Mouse (Mus musculus) gonadal fat pad, adult 2 months (tissue): ENCODE data around the gene Clcf1. TPM values are rescaled to one million over a fixed set of nuclear protein-coding genes. Genes with fewer than 3 reads are reported as not detected.
"Not testable (repeated sequence)": the region's sequence is repeated elsewhere in the genome, so short reads cannot be mapped to it uniquely, and the experiment has no call there.

ENCODE experiments used
- DNase-seq: peaks from one replicate; pipeline ENCODE4 v3.0.0-alpha.2; 2012; ENCODE audit warnings: low read depth
- polyA plus RNA-seq: library from polyadenylated mRNA; depleted of rRNA; stranded (reverse); fragments of >200 nt; gene quantifications from 2 replicates; pipeline ENCODE4 v1.2.3, GENCODE M21; 2012; rRNA removed

Gene Clcf1
- polyA plus RNA-seq, 1 experiment, result 6.6 TPM

GRCm38 (mm10) chr19:4248683-4249082, 34.6 kb downstream of the Clcf1 start:
- not testable (repeated sequence) for DNase-seq

- DNase-seq, result no peak
These were observed 40.2 kb downstream of the Clcf1 start for GRCm38 (mm10) chr19:4254230-4254629.

GRCm38 (mm10) chr19:4255583-4256162, 41.6 kb downstream of the Clcf1 start:
- DNase-seq, result no peak

- DNase-seq, result peak; percentile 36
These were observed 43.3 kb downstream of the Clcf1 start for GRCm38 (mm10) chr19:4257216-4257896.

- DNase-seq, result no peak
These were observed 43.8 kb downstream of the Clcf1 start for GRCm38 (mm10) chr19:4257897-4258252.

GRCm38 (mm10) chr19:4261038-4261698, 47.1 kb downstream of the Clcf1 start:
- no peak for DNase-seq

- DNase-seq, result no peak
These were observed 48.7 kb downstream of the Clcf1 start for GRCm38 (mm10) chr19:4262756-4263155.

- DNase-seq, result no peak
These were observed 49.7 kb downstream of the Clcf1 start for GRCm38 (mm10) chr19:4263702-4264101.

GRCm38 (mm10) chr19:4264171-4264780, 50.2 kb downstream of the Clcf1 start:
- no peak for DNase-seq

GRCm38 (mm10) chr19:4265956-4266355, 51.9 kb downstream of the Clcf1 start:
- DNase-seq, result no peak

- DNase-seq, result peak; percentile 52
These were observed 54.7 kb downstream of the Clcf1 start, which contains the start of gene Ssh3 for GRCm38 (mm10) chr19:4268566-4269361. Gene Ssh3, minus strand, starts transcription at chr19:4269180.

- no peak for DNase-seq
These were observed 56.1 kb downstream of the Clcf1 start for GRCm38 (mm10) chr19:4270187-4270586.

GRCm38 (mm10) chr19:4270972-4271371, 56.9 kb downstream of the Clcf1 start:
- no peak for DNase-seq

Other genes starting within 250 kb of the Clcf1 start
- 20.1 and 30.9 TPM in 2 replicates for gene Aldh3b2, start 241.9 kb upstream of the Clcf1 start, polyA plus RNA-seq
- gene Acy3, start 227.7 kb upstream of the Clcf1 start, polyA plus RNA-seq, result 45.4 and 50.9 TPM in 2 replicates
- not detected in 2 replicates for gene Tbx10, start 221.5 kb upstream of the Clcf1 start, polyA plus RNA-seq
- 10.2 and 19.7 TPM in 2 replicates for gene Nudt8, start 213.7 kb upstream of the Clcf1 start, polyA plus RNA-seq
- 1.3 and 1.4 TPM in 2 replicates for gene Gm49405, start 213.6 kb upstream of the Clcf1 start, polyA plus RNA-seq
- 5.5 and 6.1 TPM in 2 replicates for gene Doc2g, start 210.9 kb upstream of the Clcf1 start, polyA plus RNA-seq
- 152 and 165 TPM in 2 replicates for gene Ndufv1, start 201.4 kb upstream of the Clcf1 start, polyA plus RNA-seq
- 787 and 813 TPM in 2 replicates for gene Gstp1, start 176.3 kb upstream of the Clcf1 start, polyA plus RNA-seq
- gene Gstp2, start 168.2 kb upstream of the Clcf1 start, polyA plus RNA-seq, result 14.7 and 39.9 TPM in 2 replicates
- gene Gstp3, start 154.7 kb upstream of the Clcf1 start, polyA plus RNA-seq, result 0.93 and 3.0 TPM in 2 replicates
- gene Cabp2, start 132.7 kb upstream of the Clcf1 start, polyA plus RNA-seq, result not detected in 2 replicates
- gene Cdk2ap2, start 117.1 kb upstream of the Clcf1 start, polyA plus RNA-seq, result 162 and 208 TPM in 2 replicates
- gene Pitpnm1, start 114.2 kb upstream of the Clcf1 start, polyA plus RNA-seq, result 68.4 and 81.9 TPM in 2 replicates
- 99.1 and 121 TPM in 2 replicates for gene Aip, start 88.4 kb upstream of the Clcf1 start, polyA plus RNA-seq
- 0.20 and 0.39 TPM in 2 replicates for gene Gpr152, start 74.5 kb upstream of the Clcf1 start, polyA plus RNA-seq
- 0.15 and 0.28 TPM in 2 replicates for gene Cabp4, start 70.2 kb upstream of the Clcf1 start, polyA plus RNA-seq
- gene Coro1b, start 65.6 kb upstream of the Clcf1 start, polyA plus RNA-seq, result 251 and 287 TPM in 2 replicates
- gene Ptprcap, start 60.6 kb upstream of the Clcf1 start, polyA plus RNA-seq, result 5.8 and 5.9 TPM in 2 replicates
- 31.1 and 32.0 TPM in 2 replicates for gene Rps6kb2, start 50.9 kb upstream of the Clcf1 start, polyA plus RNA-seq
- 8.4 and 10.0 TPM in 2 replicates for gene Carns1, start 38.8 kb upstream of the Clcf1 start, polyA plus RNA-seq
- gene Tbc1d10c, start 23.0 kb upstream of the Clcf1 start, polyA plus RNA-seq, result 3.6 and 4.5 TPM in 2 replicates
- gene Ppp1ca, start 22.2 kb upstream of the Clcf1 start, polyA plus RNA-seq, result 570 and 585 TPM in 2 replicates
- 27.3 and 31.9 TPM in 2 replicates for gene Rad9a, start 12.6 kb upstream of the Clcf1 start, polyA plus RNA-seq
- 1.2 TPM in 1 of 2 replicates, not detected in the other for gene AC109138.7, start 119 bp downstream of the Clcf1 start, polyA plus RNA-seq
- gene Pold4, start 17.7 kb downstream of the Clcf1 start, polyA plus RNA-seq, result 111 and 164 TPM in 2 replicates
- gene Ssh3, start 54.9 kb downstream of the Clcf1 start, polyA plus RNA-seq, result 87.3 and 91.4 TPM in 2 replicates
- 12.6 and 13.7 TPM in 2 replicates for gene Ankrd13d, start 68.9 kb downstream of the Clcf1 start, polyA plus RNA-seq
- gene Grk2, start 92.0 kb downstream of the Clcf1 start, polyA plus RNA-seq, result 74.0 and 79.1 TPM in 2 replicates
- 119 and 122 TPM in 2 replicates for gene Kdm2a, start 184.0 kb downstream of the Clcf1 start, polyA plus RNA-seq
- 18.6 and 26.0 TPM in 2 replicates for gene Rhod, start 225.2 kb downstream of the Clcf1 start, polyA plus RNA-seq